Comparison of ENCODE assay signal across 16 mouse cellular contexts in genomic region chr10:123997260-123997659, GRCm38 (mm10).
"Had no signal": no experiment of that assay in that cellular context is flagged by ENCODE, and none has a peak within 500 bp of the region (broad histone marks: within the 10 kb centered on the region; RNA-seq: fewer than 3 reads in every experiment).

No protein-coding gene starts in this region.

- H3K9me3 ChIP-seq: lung, embryonic 15.5 days; midbrain, embryonic 13.5 days; midbrain, embryonic 15.5 days; neural tube, embryonic 12.5 days; stomach, embryonic 15.5 days had no signal

- H3K27ac ChIP-seq: lung, embryonic 15.5 days; macrophage; midbrain, embryonic 13.5 days; midbrain, embryonic 15.5 days; neural tube, embryonic 12.5 days; stomach, embryonic 15.5 days; stomach, postnatal 0 days had no signal

- H3K4me1 ChIP-seq: lung, embryonic 15.5 days; megakaryocyte, embryonic 14.5 days; midbrain, embryonic 13.5 days; midbrain, embryonic 15.5 days; neural tube, embryonic 12.5 days; stomach, embryonic 15.5 days had no signal

- DNase-seq: lung, adult 2 months; lung, postnatal 14 days; lung, postnatal 36 days; right cerebral cortex, postnatal 14 days; thymus, adult 2 months; thymus, postnatal 25 days had no signal

- H3K4me3 ChIP-seq: lung, embryonic 15.5 days; megakaryocyte, embryonic 14.5 days; midbrain, embryonic 13.5 days; midbrain, embryonic 15.5 days; neural tube, embryonic 12.5 days; stomach, embryonic 15.5 days had no signal

- H3K36me3 ChIP-seq: lung, embryonic 15.5 days; midbrain, embryonic 13.5 days; midbrain, embryonic 15.5 days; neural tube, embryonic 12.5 days; stomach, embryonic 15.5 days had no signal

- ATAC-seq: lung, postnatal 0 days; midbrain, embryonic 13.5 days; midbrain, embryonic 15.5 days had no signal

- H3K9ac ChIP-seq: lung, embryonic 15.5 days; midbrain, embryonic 13.5 days; midbrain, embryonic 15.5 days; neural tube, embryonic 12.5 days; stomach, embryonic 15.5 days had no signal

- H3K27me3 ChIP-seq: lung, embryonic 15.5 days; megakaryocyte, embryonic 14.5 days; midbrain, embryonic 13.5 days; midbrain, embryonic 15.5 days; neural tube, embryonic 12.5 days; stomach, embryonic 15.5 days had no signal

- H3K4me2 ChIP-seq: lung, embryonic 15.5 days; midbrain, embryonic 11.5 days; midbrain, embryonic 13.5 days; midbrain, embryonic 15.5 days; neural tube, embryonic 12.5 days; stomach, embryonic 15.5 days had no signal
